Mouse (Mus musculus): ENCODE measurements around the gene 1700008O03Rik. TPM values are rescaled to one million over a fixed set of nuclear protein-coding genes. Genes with fewer than 3 reads are reported as not detected.

Gene 1700008O03Rik
- polyA plus RNA-seq (2015; fragmentation: Nextera tagmentation; extraction: Ambion mirVana): 0.59 and 1.1 TPM in 2 replicates

- H3K27ac ChIP-seq: no peak within 1 kb of the TSS
- ATAC-seq: no peak
Observed at GRCm38 (mm10) chr7:44385720-44386119, at the start of gene 1700008O03Rik. Gene 1700008O03Rik (minus strand): TSS chr7:44385820.

GRCm38 (mm10) chr7:44434089-44434488 lies 48.5 kb upstream of the 1700008O03Rik start:
- H3K9me3 ChIP-seq (replicated peaks): no peaks in the 10 kb centered on the region
- H3K4me1 ChIP-seq: peaks cover 55% of the 10 kb centered on the region
- H3K27ac ChIP-seq: no peak overlapping the region
- 80% methylated on average over 9 of the region's 9 CpGs for WGBS
- H3K9ac ChIP-seq: no peak overlapping the region
- no peaks in the 10 kb centered on the region for H3K27me3 ChIP-seq
- H3K4me3 ChIP-seq: no peak overlapping the region
- no peak overlapping the region for H3K4me2 ChIP-seq
- ATAC-seq: no peak
- H3K36me3 ChIP-seq (ENCODE audit: poor library complexity, severe bottlenecking): peaks cover 17% of the 10 kb centered on the region

More at GRCm38 (mm10) chr7:44385720-44386119, at the start of gene 1700008O03Rik:
- Histone ChIP-seq H3K9ac (peak within 1 kb of the TSS; percentile 73), H3K4me1 (peaks cover 31% of the 10 kb centered on the region), H3K4me3 (peak within 1 kb of the TSS; percentile 51), H3K4me2 (peak within 1 kb of the TSS; percentile 89), H3K27me3 (peaks cover 14% of the 10 kb centered on the region), H3K9me3 (replicated peaks) (no peaks in the 10 kb centered on the region), H3K36me3 (ENCODE audit: poor library complexity, severe bottlenecking) (no peaks in the 10 kb centered on the region)
- 83% methylated on average over 12 of the region's 12 CpGs for WGBS

GRCm38 (mm10) chr7:44433371-44433770 lies 47.8 kb upstream of the 1700008O03Rik start:
- ATAC-seq: peak; percentile 48
- Histone ChIP-seq H3K4me2 (no peak overlapping the region), H3K9ac (no peak overlapping the region), H3K27me3 (no peaks in the 10 kb centered on the region), H3K9me3 (replicated peaks) (no peaks in the 10 kb centered on the region), H3K36me3 (ENCODE audit: poor library complexity, severe bottlenecking) (peaks cover 17% of the 10 kb centered on the region), H3K4me3 (no peak overlapping the region), H3K27ac (no peak overlapping the region), H3K4me1 (peaks cover 53% of the 10 kb centered on the region)
- 9% methylated on average over 7 of the region's 7 CpGs for WGBS

GRCm38 (mm10) chr7:44432550-44432949 lies 46.9 kb upstream of the 1700008O03Rik start:
- no peaks in the 10 kb centered on the region for H3K27me3 ChIP-seq
- H3K9ac ChIP-seq: 0 out of 2 replicates have a peak overlapping the region, but pooled peaks have one; percentile 97
- no peak overlapping the region for H3K4me3 ChIP-seq
- no peak overlapping the region for H3K27ac ChIP-seq
- no peaks in the 10 kb centered on the region for H3K9me3 ChIP-seq (replicated peaks)
- 83% methylated on average over 6 of the region's 6 CpGs for WGBS
- H3K36me3 ChIP-seq (ENCODE audit: poor library complexity, severe bottlenecking): peaks cover 17% of the 10 kb centered on the region
- ATAC-seq: no peak
- H3K4me2 ChIP-seq: no peak overlapping the region
- peaks cover 53% of the 10 kb centered on the region for H3K4me1 ChIP-seq

- Histone ChIP-seq H3K27me3 (no peaks in the 10 kb centered on the region), H3K9ac (peak overlapping the region; percentile 97), H3K36me3 (ENCODE audit: poor library complexity, severe bottlenecking) (peaks cover 8% of the 10 kb centered on the region), H3K4me3 (peak overlapping the region; percentile 82), H3K27ac (peak overlapping the region; percentile 99), H3K4me2 (peak overlapping the region; percentile 95), H3K9me3 (replicated peaks) (no peaks in the 10 kb centered on the region), H3K4me1 (peaks cover 57% of the 10 kb centered on the region)
- under 1% methylated on average over 32 of the region's 32 CpGs for WGBS
- ATAC-seq: peak; percentile 11
Observed at GRCm38 (mm10) chr7:44429534-44430488, 44.2 kb upstream of the 1700008O03Rik start.

GRCm38 (mm10) chr7:44428968-44429521 lies 43.4 kb upstream of the 1700008O03Rik start, which contains the start of gene Lrrc4b:
Gene Lrrc4b (plus strand): TSS chr7:44429018.
- H3K27ac ChIP-seq: peak within 1 kb of the TSS; percentile 99
- ATAC-seq: peak; percentile 73
- H3K4me1 ChIP-seq: peaks cover 57% of the 10 kb centered on the region
- H3K9me3 ChIP-seq (replicated peaks): no peaks in the 10 kb centered on the region
- no peaks in the 10 kb centered on the region; the same call in 1 of the 2 replicates for H3K27me3 ChIP-seq
- peak within 1 kb of the TSS; percentile 97 for H3K9ac ChIP-seq
- peak within 1 kb of the TSS; percentile 95 for H3K4me2 ChIP-seq
- H3K4me3 ChIP-seq: peak within 1 kb of the TSS; percentile 82
- H3K36me3 ChIP-seq (ENCODE audit: poor library complexity, severe bottlenecking): peaks cover 2% of the 10 kb centered on the region; the same call in 1 of the 2 replicates
- under 1% methylated on average over 60 of the region's 69 CpGs for WGBS

GRCm38 (mm10) chr7:44428171-44428950 lies 42.7 kb upstream of the 1700008O03Rik start:
- no peaks in the 10 kb centered on the region; the same call in 1 of the 2 replicates for H3K27me3 ChIP-seq
- H3K36me3 ChIP-seq (ENCODE audit: poor library complexity, severe bottlenecking): no peaks in the 10 kb centered on the region
- peak; percentile 28 for ATAC-seq
- H3K27ac ChIP-seq: peak overlapping the region; percentile 99
- WGBS: under 1% methylated on average over 18 of the region's 38 CpGs
- H3K4me1 ChIP-seq: peaks cover 55% of the 10 kb centered on the region
- peak overlapping the region; percentile 97 for H3K9ac ChIP-seq
- peak overlapping the region; percentile 82 for H3K4me3 ChIP-seq
- H3K9me3 ChIP-seq (replicated peaks): no peaks in the 10 kb centered on the region
- peak overlapping the region; percentile 95 for H3K4me2 ChIP-seq

- H3K27ac ChIP-seq: peak overlapping the region; percentile 99
- H3K27me3 ChIP-seq: no peaks in the 10 kb centered on the region; the same call in 1 of the 2 replicates
- no peaks in the 10 kb centered on the region for H3K9me3 ChIP-seq (replicated peaks)
- H3K4me1 ChIP-seq: peaks cover 48% of the 10 kb centered on the region
- H3K4me3 ChIP-seq: peak overlapping the region; percentile 82
- H3K4me2 ChIP-seq: peak overlapping the region; percentile 58
- peak overlapping the region; percentile 59 for H3K9ac ChIP-seq
- no peaks in the 10 kb centered on the region for H3K36me3 ChIP-seq (ENCODE audit: poor library complexity, severe bottlenecking)
- peak; percentile 0; the same call in 1 of the 2 replicates for ATAC-seq
- 8% methylated on average over 8 of the region's 8 CpGs for whole genome bisulfite sequencing
Observed at GRCm38 (mm10) chr7:44427666-44428065, 42.0 kb upstream of the 1700008O03Rik start.

- no peak overlapping the region for H3K9ac ChIP-seq
- no peaks in the 10 kb centered on the region for H3K36me3 ChIP-seq (ENCODE audit: poor library complexity, severe bottlenecking)
- WGBS: 89% methylated on average over 6 of the region's 6 CpGs
- H3K27ac ChIP-seq: no peak overlapping the region
- no peaks in the 10 kb centered on the region; the same call in 1 of the 2 replicates for H3K27me3 ChIP-seq
- no peaks in the 10 kb centered on the region for H3K9me3 ChIP-seq (replicated peaks)
- H3K4me2 ChIP-seq: no peak overlapping the region
- no peak for ATAC-seq
- no peak overlapping the region for H3K4me3 ChIP-seq
- H3K4me1 ChIP-seq: no peaks in the 10 kb centered on the region
Observed at GRCm38 (mm10) chr7:44413307-44413706, 27.7 kb upstream of the 1700008O03Rik start.

GRCm38 (mm10) chr7:44411144-44411543 lies 25.5 kb upstream of the 1700008O03Rik start:
- Histone ChIP-seq H3K4me2 (no peak overlapping the region), H3K9me3 (replicated peaks) (no peaks in the 10 kb centered on the region), H3K9ac (no peak overlapping the region), H3K4me3 (no peak overlapping the region), H3K27ac (no peak overlapping the region), H3K4me1 (no peaks in the 10 kb centered on the region), H3K36me3 (ENCODE audit: poor library complexity, severe bottlenecking) (no peaks in the 10 kb centered on the region), H3K27me3 (no peaks in the 10 kb centered on the region)
- ATAC-seq: no peak
- 86% methylated on average over 4 of the region's 4 CpGs for WGBS

- no peak overlapping the region for H3K4me2 ChIP-seq
Observed at GRCm38 (mm10) chr7:44406015-44406355, 20.4 kb upstream of the 1700008O03Rik start.

More at GRCm38 (mm10) chr7:44406015-44406355, 20.4 kb upstream of the 1700008O03Rik start:
- no peaks in the 10 kb centered on the region for H3K9me3 ChIP-seq (replicated peaks)
- 0 out of 2 replicates have a peak, but pooled peaks cover 6% of the 10 kb centered on the region for H3K27me3 ChIP-seq
- no peaks in the 10 kb centered on the region for H3K36me3 ChIP-seq (ENCODE audit: poor library complexity, severe bottlenecking)
- 0 out of 2 replicates have a peak, but pooled peaks cover 5% of the 10 kb centered on the region for H3K4me1 ChIP-seq
- WGBS: 0% methylated on average over 5 of the region's 5 CpGs
- no peak overlapping the region for H3K9ac ChIP-seq
- peak; percentile 74 for ATAC-seq
- no peak overlapping the region for H3K4me3 ChIP-seq
- H3K27ac ChIP-seq: no peak overlapping the region
